Mouse (Mus musculus) left cerebral cortex, postnatal 14 days (tissue): ENCODE measurements around the gene Lhfpl2. TPM values are rescaled to one million over a fixed set of nuclear protein-coding genes. Genes with fewer than 3 reads are reported as not detected.

Source experiments
- DNase-seq, 2 experiments: peaks; one replicate each; pipeline ENCODE4 v3.0.0; 2021 to 2022; ENCODE audit warnings: low spot score in 2 of 2, mixed read lengths in 1 of 2
- intact Hi-C: fragments of 180-260 bp; cut with DNase I; formaldehyde crosslinking; loops from one replicate; pipeline ENCODE4 v1.15.1; 2025
- total RNA-seq, 2 experiments: library from RNA; stranded (reverse); gene quantifications; 2 replicates each; pipeline ENCODE4 v1.2.3; 2021

Gene Lhfpl2
- total RNA-seq, 2 experiments from 2014 or later, result 20.8 TPM

- no peak for DNase-seq
- intact Hi-C loops, result no loop called here
These were observed 33.8 kb downstream of the Lhfpl2 start for GRCm38 (mm10) chr13:94091366-94091765.

GRCm38 (mm10) chr13:94094176-94094575, 36.6 kb downstream of the Lhfpl2 start:
- intact Hi-C loops, result no loop called here
- no peak for DNase-seq

- no peak for DNase-seq
- intact Hi-C loops, result no loop called here
These were observed 37.0 kb downstream of the Lhfpl2 start for GRCm38 (mm10) chr13:94094625-94095024.

- intact Hi-C loops, result no loop called here
- DNase-seq, result no peak
These were observed 37.6 kb downstream of the Lhfpl2 start for GRCm38 (mm10) chr13:94095202-94095601.

- no peak for DNase-seq
- intact Hi-C loops, result no loop called here
These were observed 40.1 kb downstream of the Lhfpl2 start for GRCm38 (mm10) chr13:94097667-94098066.

GRCm38 (mm10) chr13:94098369-94099084, 40.9 kb downstream of the Lhfpl2 start:
- intact Hi-C loops, result no loop called here
- peak in 1 of 2 experiments; percentile 71 for DNase-seq

GRCm38 (mm10) chr13:94099087-94099486, 41.5 kb downstream of the Lhfpl2 start:
- intact Hi-C loops, result no loop called here
- DNase-seq, result no peak

GRCm38 (mm10) chr13:94100361-94100760, 42.8 kb downstream of the Lhfpl2 start:
- intact Hi-C loops, result no loop called here
- no peak for DNase-seq

- DNase-seq, result no peak
- intact Hi-C loops, result no loop called here
These were observed 43.5 kb downstream of the Lhfpl2 start for GRCm38 (mm10) chr13:94101020-94101571.

GRCm38 (mm10) chr13:94104866-94105475, 47.4 kb downstream of the Lhfpl2 start:
- intact Hi-C loops, result no loop called here

GRCm38 (mm10) chr13:94106431-94106830, 48.8 kb downstream of the Lhfpl2 start:
- no peak for DNase-seq
- intact Hi-C loops, result no loop called here

More at GRCm38 (mm10) chr13:94104866-94105475, 47.4 kb downstream of the Lhfpl2 start:
- no peak for DNase-seq

- no peak for DNase-seq
- intact Hi-C loops, result no loop called here
These were observed 49.4 kb downstream of the Lhfpl2 start for GRCm38 (mm10) chr13:94106983-94107382.

- intact Hi-C loops, result no loop called here
- DNase-seq, result no peak
These were observed 53.0 kb downstream of the Lhfpl2 start for GRCm38 (mm10) chr13:94110556-94110955.

GRCm38 (mm10) chr13:94115476-94115875, 57.9 kb downstream of the Lhfpl2 start:
- DNase-seq, result peak in 1 of 2 experiments; percentile 45
- intact Hi-C loops, result no loop called here

- intact Hi-C loops, result no loop called here
- peak; percentile 37 to 48 for DNase-seq
These were observed 59.3 kb downstream of the Lhfpl2 start for GRCm38 (mm10) chr13:94116705-94117410.

- DNase-seq, result no peak
- intact Hi-C loops, result no loop called here
These were observed 59.9 kb downstream of the Lhfpl2 start for GRCm38 (mm10) chr13:94117522-94117921.

GRCm38 (mm10) chr13:94118091-94118490, 60.5 kb downstream of the Lhfpl2 start:
- DNase-seq, result no peak
- intact Hi-C loops, result no loop called here

GRCm38 (mm10) chr13:94119309-94119708, 61.7 kb downstream of the Lhfpl2 start:
- intact Hi-C loops, result no loop called here
- DNase-seq, result no peak

GRCm38 (mm10) chr13:94122703-94123592, 65.4 kb downstream of the Lhfpl2 start:
- DNase-seq, result peak in 1 of 2 experiments; percentile 18
- intact Hi-C loops, result no loop called here
